Mouse (Mus musculus): ENCODE measurements around the gene Rubcn.
"Not testable (repeated sequence)": the region's sequence is repeated elsewhere in the genome, so short reads cannot be mapped to it uniquely, and the experiment has no call there.

Gene Rubcn

DNA sequence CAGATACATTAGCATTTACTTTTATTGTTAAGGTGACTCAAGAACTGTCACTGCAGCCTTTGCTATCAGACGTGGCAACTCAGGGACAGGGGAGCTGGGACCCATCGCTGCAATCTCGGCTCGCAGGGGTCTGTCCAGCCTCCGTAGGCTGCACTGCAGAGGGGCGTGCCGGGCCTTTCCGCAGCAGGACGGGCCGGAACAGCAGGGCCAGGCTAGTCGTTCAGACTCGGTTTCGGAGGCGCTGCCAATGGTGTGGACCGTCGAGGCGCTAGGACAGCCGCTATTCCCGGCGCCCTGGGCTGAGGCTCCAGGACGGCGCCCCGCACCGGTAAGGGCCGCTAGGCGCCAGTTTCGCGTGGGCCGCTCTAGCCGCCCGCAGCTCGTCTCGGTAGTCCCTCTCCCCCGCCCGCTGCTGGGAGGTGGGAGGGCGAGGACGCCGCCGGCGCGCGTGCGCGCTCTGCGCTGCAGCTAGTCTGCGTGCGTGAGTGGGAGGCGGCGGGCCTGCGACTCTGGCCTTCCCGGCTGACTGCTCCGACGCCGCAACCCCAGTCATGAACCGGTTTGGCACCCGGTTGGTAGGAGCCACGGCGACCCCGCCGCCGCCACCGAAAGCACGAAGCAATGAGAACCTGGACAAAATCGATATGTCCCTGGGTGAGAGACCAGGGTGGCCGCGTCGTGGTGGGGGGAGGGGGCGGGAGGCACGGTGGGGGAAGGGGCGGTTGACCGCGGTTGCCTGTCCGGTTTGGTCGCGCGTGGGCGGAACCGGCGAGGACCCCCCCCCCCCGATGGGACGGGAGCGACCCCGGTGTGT lies at the start of gene Rubcn, which contains the start of gene Fyttd1:
TSS of gene Rubcn (minus strand) at position 424 of the 814 bp plus-strand sequence.
TSS of gene Fyttd1 (plus strand) at position 158 of the 814 bp plus-strand sequence.
- DNase-seq (ENCODE audit: low spot score) = peak; percentile 93

DNA sequence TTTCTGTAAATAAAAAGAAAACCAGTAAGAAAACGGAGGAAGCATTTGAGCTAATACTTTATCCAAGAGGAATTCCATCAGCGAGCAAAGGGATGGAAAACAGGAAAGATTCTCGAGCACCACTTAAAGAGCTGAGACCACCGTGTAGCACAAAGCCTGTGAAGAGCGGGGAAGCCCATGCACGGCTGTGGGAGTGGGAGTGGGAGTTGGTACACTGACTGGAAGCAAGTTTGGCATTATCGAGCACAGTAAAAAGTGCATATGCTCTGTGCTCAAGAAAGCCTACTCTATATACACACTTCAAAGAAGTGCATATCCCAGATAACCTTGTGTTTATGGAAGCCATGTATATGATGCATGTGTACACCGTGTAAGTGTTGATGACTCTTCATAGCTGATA lies 49.5 kb upstream of the Rubcn start:
- DNase-seq (ENCODE audit: low spot score) = no peak

DNA sequence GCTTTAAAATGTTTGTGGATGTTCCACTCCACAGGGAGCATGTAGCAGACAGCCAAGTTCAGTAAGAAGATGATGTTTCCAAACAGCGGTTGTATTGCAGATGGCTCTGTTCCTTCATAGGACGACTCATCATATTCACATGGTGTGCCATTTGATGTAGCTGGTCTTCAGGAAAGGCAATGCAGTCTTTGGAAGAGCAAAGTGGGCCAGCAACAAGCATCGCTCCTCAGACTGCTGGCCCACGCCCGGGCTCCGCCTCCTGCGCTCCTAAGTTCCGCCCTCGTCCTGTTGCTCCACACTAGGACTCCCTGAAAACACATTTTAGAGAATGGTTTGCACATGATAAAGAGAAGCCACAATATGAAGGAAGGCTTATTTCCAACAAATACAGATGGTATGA lies 49.1 kb upstream of the Rubcn start:
- not testable (repeated sequence) for DNase-seq (ENCODE audit: low spot score)

DNA sequence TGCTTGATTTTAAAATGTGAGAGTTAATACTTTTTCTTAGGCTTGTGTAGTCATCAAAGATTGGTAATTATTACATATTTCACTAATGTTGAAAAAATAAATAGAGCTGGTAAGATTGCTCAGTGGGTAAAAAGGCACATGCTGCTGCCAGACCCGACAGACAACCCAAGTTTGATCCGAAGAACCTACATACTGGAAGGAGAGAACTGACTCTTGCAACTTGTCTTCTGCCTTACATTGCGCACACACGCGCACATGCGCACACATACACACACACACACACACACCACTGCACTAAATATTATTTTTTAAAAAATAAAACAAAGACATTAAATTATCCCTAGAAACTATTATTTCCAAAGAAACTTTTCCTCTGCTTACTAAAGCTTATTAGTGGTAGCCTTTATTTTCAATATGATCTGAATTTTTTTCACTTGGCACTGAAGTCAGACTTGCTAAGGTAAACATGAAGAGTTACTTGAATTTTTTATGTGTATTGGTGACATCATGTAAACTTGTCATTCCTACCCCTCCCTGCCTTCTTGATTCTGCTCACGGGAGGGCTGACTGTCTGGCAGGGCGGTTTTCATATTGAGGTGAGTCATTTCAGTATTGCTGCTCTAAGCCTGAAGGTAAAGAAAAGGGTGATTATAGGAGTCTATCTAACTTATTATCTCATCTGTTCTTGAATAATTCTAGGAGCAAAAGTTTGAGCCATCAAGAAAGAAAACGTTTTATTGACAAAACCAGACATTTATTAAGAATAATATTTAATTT lies 37.9 kb upstream of the Rubcn start:
- DNase-seq (ENCODE audit: low spot score) = no peak

DNA sequence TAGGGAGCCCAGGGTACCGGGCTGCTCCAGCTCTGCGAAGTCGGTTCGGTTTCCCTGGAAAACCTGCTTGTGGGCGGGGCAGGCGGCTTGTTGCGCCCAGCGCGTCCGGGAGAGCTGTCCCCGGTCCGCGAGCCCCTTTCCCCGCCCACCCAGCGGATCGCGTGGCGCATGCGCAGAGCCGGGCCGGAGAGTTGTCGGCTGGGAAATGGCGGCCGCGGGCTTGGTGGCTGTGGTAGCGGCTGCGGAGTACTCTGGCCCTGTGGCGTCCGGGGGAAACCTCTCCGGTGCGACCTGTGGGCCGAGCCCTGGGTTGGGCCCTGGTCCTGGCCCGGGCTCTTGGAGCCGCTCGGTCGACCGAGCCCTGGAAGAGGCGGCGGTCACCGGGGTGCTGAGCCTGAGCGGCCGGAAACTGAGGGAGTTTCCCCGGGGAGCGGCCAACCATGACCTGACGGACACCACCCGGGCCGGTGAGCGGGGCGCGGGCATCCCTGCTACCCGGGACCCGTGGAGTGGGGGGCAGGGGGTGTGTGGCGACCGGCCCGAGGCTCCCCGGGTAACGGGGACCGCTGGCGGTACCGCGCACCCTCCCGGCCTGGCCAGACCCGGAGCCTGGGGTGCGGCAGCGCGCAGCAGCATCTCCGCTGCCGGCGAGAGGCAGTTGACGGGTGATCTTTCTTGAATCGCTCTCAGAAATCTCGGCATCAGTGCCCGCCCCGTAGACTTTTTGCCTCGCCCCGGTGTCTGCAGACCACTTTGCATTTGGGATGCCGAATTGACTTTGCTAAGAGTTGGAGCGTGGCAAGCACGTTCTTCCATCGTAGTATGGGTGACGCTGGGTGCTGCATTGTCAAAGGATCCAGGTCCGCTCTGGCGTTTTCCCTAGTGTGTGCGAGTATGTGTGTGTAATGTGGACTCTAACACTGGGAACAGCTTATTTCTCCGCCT lies 36.6 kb upstream of the Rubcn start, which contains the start of gene Lrch3:
TSS of gene Lrch3 (plus strand) at position 164 of the 945 bp plus-strand sequence.
- DNase-seq (ENCODE audit: low spot score) = peak; percentile 89

DNA sequence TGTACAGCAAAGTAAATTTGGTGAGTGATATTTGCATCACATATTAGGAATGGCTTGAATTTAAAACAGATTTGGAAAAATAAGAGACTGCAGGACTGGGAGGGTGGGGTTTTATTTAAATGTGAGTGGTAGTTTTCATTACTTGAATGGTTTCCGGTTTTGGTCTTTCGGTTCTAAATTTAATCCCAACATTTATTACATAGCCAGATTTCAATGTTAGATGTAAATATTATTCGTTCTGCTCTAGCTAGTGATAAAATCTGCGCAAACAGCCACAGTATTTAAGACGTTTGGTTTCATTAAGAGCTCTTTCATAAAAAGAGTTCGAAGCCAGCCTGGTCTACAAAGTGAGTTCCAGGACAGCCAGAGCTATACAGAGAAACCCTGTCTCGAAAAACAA lies 35.6 kb upstream of the Rubcn start:
- DNase-seq (ENCODE audit: low spot score) = no peak

DNA sequence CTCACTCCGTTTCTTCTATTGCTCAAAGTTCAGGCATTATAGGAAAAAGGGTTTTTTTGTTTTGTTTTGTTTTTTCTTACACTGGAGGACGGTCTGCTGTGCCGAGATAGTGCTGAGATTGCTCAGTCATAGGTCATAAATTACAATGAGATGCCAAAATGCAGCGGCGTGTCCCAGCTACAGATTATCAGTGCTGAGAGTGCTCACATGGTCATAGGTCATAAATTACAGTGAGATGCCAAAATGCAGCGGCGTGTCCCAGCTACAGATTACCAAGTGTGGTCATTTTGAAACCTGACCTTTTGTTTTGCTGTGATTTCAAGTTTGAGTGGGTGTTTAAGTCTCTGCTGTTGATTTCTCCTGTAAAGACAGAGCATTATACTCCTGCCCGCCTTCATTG lies 29.2 kb upstream of the Rubcn start:
- peak; percentile 42 for DNase-seq (ENCODE audit: low spot score)

DNA sequence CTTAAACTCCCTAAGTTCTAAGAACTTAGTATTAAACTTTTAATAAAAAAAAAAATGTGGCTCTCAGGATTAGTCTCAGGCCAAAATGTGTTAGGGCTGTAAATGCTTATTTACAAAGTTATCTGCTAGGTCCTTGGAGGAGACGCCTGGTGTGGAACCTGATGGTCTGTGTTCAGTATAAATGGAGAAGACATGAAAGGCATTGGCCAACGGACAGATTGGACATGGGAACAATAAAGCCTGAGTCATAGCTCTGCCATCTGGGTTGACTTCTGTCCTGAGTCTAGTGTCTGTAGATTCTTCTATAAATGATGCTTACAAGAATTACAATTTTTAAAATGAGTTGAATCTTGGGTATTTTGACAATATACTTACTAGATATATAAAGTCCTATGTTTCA lies 28.6 kb upstream of the Rubcn start:
- DNase-seq (ENCODE audit: low spot score) = no peak

DNA sequence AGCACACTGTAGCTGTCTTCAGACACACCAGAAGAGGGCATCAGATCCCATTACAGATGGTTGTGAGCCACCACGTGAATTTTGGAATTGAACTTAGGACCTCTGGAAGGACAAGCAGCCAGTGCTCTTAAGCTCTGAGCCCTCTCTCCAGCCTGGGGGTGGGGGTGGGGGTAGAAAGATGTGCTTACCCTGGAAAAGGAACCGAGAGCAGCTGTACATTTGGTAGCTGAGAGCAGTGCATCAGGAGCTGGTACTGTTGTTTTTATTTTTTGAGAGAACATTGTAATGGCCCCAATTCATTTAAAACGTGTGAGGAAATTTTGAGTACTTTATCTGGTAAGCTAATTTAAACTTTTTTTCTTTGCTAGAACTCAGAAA lies 24.5 kb upstream of the Rubcn start:
- DNase-seq (ENCODE audit: low spot score) = no peak

DNA sequence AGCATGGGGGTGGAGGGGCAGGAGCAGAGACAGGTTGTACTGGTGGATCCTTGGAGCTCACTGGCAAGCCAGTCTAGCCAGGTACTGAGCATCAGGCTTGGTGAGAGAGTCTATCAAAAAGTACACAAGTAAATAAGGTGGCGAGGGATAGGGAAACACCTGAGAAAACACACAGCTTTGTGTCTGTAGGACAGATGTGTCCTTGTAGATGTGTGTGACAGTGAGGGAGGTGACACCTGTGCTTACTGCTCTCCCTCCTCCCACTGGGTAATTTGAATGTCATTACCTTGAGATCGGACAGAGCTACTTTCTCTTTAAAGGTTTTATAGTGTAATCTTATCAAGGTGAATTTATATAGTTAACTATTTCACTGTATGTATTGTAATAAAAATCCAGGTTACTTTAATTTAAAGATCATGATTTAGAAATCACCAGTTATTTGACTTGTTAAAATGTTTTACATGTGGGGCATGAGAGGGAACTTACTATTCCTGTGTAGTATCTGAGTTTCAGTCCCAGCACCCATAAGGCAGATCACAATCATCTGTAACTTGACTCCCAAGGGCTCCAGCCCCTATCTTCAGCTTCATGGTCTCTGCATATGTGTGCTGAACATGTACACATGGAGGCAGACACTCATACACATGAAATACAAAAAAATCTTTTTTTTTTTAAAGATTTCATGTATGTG lies 23.9 kb upstream of the Rubcn start:
- DNase-seq (ENCODE audit: low spot score) = no peak

DNA sequence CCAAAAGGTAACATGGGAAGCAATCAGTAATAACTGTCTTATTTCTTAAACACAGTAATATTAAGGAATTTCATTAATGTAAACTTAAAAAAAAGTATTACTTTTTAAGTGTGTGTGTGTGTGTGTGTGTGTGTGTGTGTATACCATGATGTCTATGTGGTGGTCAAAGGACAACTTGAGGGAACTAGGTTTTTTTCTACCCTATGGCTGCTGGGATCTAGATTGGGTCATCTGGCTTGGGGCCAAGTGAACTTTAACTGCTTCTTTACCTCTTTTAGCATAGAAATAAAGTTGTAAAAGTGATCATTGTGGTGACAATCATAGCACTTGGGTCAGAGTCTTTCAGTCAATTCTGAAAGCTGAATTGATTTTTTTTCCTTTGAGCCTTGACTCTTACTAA lies 18.6 kb upstream of the Rubcn start:
- DNase-seq (ENCODE audit: low spot score) = no peak

DNA sequence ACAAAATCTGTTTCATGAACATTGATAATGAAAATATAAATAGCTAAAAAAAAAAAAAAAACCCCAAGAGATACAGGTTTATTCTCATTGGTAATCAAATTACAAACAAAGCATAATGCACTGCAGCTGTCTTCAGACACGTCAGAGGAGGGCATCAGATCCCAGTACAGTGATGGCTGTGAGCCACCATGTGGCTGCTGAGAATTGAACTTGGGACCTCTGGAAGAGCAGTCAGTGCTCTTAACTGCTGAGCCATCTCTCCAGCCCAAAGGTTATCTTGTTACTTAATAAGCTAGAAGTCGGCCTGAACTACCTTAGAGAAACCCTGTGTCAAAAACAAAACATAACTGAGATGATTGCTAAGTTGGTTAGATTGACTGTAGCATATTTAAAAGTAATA lies 12.3 kb upstream of the Rubcn start:
- no peak for DNase-seq (ENCODE audit: low spot score)

DNA sequence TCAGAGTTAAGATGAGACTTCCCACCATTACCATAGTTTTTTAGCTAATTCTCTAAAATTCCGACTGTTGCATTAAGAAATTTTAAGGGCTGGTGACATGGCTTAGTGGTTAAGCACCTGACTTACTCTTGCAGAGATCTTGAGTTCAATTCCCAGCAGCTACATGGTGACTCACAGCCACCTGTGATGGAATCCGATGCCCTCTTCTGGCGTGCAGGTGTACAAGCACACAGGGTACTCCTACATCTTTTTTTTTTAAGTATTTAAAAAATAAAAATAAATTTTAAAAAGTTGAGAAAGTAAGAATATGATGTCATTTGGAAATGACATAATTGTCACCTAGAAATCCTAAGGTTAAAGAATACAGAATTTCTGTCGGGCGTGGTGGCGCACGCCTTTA lies 10.4 kb upstream of the Rubcn start:
- DNase-seq (ENCODE audit: low spot score) = no peak

DNA sequence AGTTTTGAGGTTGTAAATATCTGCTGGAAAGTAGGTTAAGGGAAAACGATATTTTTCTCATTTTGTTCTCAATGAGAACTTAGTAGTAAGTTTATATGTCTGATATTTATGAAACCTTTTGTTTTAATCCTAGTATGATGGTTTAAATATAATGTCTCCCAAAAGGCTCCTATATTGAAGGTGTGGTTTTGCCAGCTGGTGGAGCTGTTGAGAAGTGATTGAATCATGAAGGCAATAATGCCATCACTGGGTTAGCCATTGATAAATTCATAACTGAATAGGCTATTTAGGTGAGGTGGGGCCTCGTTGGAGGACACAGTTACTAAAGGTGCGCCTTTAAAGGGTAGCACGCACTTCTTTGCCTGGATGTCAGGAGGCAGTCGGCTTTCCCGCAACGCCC lies 4.0 kb upstream of the Rubcn start:
- no peak for DNase-seq (ENCODE audit: low spot score)

DNA sequence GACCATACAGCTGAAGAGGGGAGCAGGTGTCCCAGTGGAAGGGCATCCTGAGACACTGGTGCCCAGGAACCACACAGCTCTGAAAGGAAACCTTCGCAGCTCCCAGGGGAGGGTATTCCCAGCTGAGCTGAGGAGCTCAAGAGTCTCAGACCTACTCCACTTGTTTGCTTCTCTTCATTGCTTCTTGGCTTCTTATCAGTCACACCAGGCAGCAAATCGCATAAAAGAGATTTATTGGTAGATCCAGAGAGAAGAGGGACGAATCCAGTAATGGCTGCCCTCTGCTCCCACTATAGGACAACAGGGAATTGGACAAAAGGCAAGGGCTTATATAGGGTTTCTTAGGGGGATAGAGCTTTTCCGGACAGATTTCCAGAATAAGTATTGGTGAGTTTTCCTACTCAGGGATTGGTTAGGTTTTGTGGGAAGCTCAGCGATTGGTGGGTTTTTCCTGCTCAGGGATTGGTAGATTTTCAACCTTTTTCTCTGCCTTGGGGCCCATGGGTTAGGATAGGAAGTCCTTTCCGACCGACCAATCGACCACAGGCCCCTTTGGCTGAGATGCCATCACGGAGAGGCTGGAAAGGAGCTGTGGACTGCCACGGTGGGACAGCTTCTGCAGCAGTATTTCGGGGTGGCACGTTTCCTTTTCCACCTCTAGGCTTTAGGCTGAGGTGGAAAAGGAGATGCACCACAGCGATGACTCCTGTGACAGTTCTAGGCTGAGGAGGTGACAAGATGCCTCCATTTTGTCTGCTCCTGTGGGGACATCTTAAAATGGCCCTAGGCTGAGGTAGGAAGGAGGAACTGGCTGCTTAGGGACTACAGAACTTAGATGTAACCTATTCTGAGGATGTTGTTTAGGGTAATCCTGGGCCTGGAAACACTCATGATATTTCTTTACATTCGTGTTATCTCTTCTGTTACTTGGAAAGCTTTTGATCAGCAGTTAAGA lies 1.7 kb upstream of the Rubcn start:
- DNase-seq (ENCODE audit: low spot score) = no peak

DNA sequence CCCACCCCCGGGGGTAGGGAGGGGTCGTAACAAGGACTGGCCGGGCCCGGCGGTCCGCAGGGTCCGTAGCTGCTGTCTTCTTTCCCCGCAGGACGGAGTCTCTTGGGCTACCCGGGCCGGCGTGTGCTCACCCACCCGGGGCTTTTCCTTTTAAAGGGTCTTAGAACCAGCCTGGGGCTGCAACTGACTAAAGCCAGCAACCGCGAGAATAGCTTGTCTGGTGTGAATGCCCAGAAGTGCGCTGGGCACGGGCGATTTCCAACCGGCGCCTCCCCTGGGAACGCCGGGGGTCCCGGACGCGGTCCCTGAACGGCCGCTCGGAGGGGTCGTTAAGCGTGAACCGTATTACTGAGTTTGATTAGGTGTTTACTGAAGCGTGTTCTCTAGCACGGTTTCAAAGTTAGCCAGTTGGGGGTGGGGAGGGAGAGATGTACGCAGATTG lies 612 bp upstream of the Rubcn start:
- DNase-seq (ENCODE audit: low spot score) = no peak

DNA sequence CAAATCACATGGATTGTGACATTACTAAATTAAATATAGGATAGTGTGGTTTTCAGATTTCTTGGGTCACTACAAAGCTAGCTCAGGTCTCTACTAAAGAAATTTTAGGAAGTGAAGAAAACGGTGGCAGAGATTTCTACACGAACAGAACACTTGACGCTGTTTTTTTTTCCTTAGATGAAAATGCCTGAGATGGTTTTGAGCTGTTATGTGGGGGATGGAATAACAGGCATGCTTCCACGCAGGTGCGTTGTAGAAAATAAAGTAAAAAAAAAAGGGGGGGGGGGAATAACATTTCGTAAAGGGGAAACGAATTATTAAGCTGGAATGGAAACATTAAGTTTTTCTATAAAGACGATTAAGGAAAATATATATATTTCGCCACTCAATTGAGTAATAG lies 735 bp downstream of the Rubcn start:
- no peak for DNase-seq (ENCODE audit: low spot score)

DNA sequence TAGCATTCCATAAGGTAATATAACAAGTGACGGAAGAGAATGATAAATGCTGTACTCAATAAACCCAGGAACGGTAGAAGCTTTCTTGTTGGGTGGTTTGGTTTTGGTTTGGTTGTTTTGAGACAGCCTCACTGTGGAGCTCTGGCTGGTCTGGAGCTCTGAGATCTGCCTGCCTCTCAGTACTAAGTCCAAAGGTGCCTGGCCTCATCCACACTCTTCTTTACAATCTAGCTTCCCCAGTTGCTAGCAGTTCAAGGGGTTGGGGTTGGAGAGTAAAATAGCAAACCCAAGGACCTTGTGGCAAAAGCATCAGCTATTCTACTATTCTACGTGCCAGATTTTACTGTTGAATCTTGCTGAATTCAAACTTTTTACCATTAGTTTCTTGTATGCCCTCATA lies 1.7 kb downstream of the Rubcn start:
- DNase-seq (ENCODE audit: low spot score) = no peak

DNA sequence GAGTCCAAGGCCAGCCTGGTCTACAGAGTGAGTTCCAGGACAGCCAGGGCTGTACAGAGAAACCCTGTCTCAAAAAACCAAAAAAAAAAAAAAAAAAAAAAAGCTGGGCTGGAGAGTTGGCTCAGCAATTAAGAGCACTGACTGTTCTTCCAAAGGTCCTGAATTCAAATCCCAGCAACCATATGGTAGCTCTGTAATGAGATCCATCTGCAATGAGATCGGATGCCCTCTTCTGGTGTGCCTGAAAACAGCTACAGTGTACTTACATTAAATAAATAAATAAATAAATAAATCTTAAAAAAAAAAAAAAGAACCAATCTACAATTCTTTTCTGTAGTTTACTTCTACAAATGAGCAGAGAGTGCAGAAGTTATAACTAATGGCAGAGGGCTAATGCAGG lies 2.3 kb downstream of the Rubcn start:
- DNase-seq (ENCODE audit: low spot score) = not testable (repeated sequence)

DNA sequence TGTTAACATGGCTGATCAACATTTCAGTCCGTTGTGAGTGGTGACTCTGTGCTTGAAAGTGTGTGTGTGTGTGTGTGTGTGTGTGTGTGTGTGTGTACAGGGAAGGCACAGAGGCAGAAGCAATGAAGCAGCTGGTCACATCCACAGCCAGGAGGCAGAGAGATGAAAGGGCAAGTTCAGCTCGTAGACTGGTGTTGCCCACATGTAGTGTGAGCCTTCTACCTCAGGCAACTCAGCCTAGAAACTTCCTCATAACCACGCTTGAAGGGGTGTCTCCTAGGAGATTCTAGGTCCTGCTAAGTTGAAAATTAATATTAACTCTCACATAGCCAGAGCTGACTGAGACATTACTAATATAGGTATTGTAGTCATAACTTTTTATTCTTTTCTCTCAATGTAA lies 4.2 kb downstream of the Rubcn start:
- no peak for DNase-seq (ENCODE audit: low spot score)
